Mouse (Mus musculus): Measurements from ENCODE around the gene Eif2ak3. TPM values are rescaled to one million over a fixed set of nuclear protein-coding genes. Genes with fewer than 3 reads are reported as not detected.
A peak's percentile ranks its signal among the peaks of the same experiment; 100 is the strongest.

The Eif2ak3 gene
- polyA plus RNA-seq, 1 experiment from 2014 or later, result 9.6 TPM

DNA sequence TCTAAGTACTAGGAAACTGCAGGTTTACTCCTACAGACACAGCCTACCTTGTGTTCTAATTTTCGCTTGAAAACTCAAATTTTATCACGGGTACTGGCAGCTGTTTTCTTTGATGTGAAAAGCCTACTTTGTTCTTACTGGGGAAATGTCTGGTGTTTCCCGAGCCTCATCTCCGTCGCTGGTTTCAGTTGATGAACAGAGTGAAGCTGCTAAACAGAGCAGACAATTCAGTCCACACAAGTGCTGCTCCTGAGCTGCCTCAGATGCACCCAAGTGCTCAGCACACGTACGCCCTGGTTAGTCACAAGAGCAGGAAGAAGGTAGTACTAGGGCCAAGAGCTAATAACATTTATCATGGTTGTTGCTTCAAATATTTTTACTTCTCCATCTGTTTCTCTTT, 18.4 kb downstream of the Eif2ak3 start:
- TF ChIP-seq CTCF (IDR thresholded peaks at IDR 0.05; ENCODE audit: low read depth), result no peak
- Histone ChIP-seq H3K9me3 (ENCODE audit: control insufficient read depth) (no peaks in the 10 kb centered on the region), H3K36me3 (ENCODE audit: control insufficient read depth, insufficient read depth) (peaks cover 22% of the 10 kb centered on the region), H3K4me1 (replicated peaks; ENCODE audit: control insufficient read depth, insufficient read depth, low read length) (no peaks in the 10 kb centered on the region), H3K27me3 (replicated peaks; ENCODE audit: control insufficient read depth, insufficient read depth, low read length) (no peaks in the 10 kb centered on the region), H3K4me2 (replicated peaks; ENCODE audit: low read depth) (no peak overlapping the region), H3K27ac (ENCODE audit: low read depth, low read length) (no peak overlapping the region), H3K9ac (ENCODE audit: low read depth, low read length) (no peak overlapping the region), H3K4me3 (ENCODE audit: low read depth, low read length) (no peak overlapping the region)
- no peak for ATAC-seq
- 87% methylated on average over 7 of the region's 7 CpGs for WGBS

- peaks cover 13% of the 10 kb centered on the region for H3K36me3 ChIP-seq (ENCODE audit: control insufficient read depth, insufficient read depth)
- no peaks in the 10 kb centered on the region for H3K9me3 ChIP-seq (ENCODE audit: control insufficient read depth)
- TF ChIP-seq CTCF (IDR thresholded peaks at IDR 0.05; ENCODE audit: low read depth), result no peak
- 88% methylated on average over 6 of the region's 6 CpGs for WGBS
- no peak overlapping the region for H3K4me2 ChIP-seq (replicated peaks; ENCODE audit: low read depth)
- no peak overlapping the region for H3K4me3 ChIP-seq (ENCODE audit: low read depth, low read length)
- H3K27me3 ChIP-seq (replicated peaks; ENCODE audit: control insufficient read depth, insufficient read depth, low read length), result no peaks in the 10 kb centered on the region
- no peak for ATAC-seq
- H3K9ac ChIP-seq (ENCODE audit: low read depth, low read length), result no peak overlapping the region
- no peak overlapping the region for H3K27ac ChIP-seq (ENCODE audit: low read depth, low read length)
- no peaks in the 10 kb centered on the region for H3K4me1 ChIP-seq (replicated peaks; ENCODE audit: control insufficient read depth, insufficient read depth, low read length)
These were observed 20.0 kb downstream of the Eif2ak3 start for GRCm38 (mm10) chr6:70864285-70864684.

GRCm38 (mm10) chr6:70866761-70867160, 22.4 kb downstream of the Eif2ak3 start:
- TF ChIP-seq CTCF (IDR thresholded peaks at IDR 0.05; ENCODE audit: low read depth), result no peak
- Histone ChIP-seq H3K27ac (ENCODE audit: low read depth, low read length) (no peak overlapping the region), H3K27me3 (replicated peaks; ENCODE audit: control insufficient read depth, insufficient read depth, low read length) (no peaks in the 10 kb centered on the region), H3K4me3 (ENCODE audit: low read depth, low read length) (no peak overlapping the region), H3K9ac (ENCODE audit: low read depth, low read length) (no peak overlapping the region), H3K4me2 (replicated peaks; ENCODE audit: low read depth) (no peak overlapping the region), H3K4me1 (replicated peaks; ENCODE audit: control insufficient read depth, insufficient read depth, low read length) (no peaks in the 10 kb centered on the region), H3K36me3 (ENCODE audit: control insufficient read depth, insufficient read depth) (no peaks in the 10 kb centered on the region), H3K9me3 (ENCODE audit: control insufficient read depth) (no peaks in the 10 kb centered on the region)
- no peak for ATAC-seq
- WGBS, result 77% methylated on average over 5 of the region's 5 CpGs

GRCm38 (mm10) chr6:70867297-70867696, 23.0 kb downstream of the Eif2ak3 start:
- H3K4me3 ChIP-seq (ENCODE audit: low read depth, low read length), result no peak overlapping the region
- no peak overlapping the region for H3K4me2 ChIP-seq (replicated peaks; ENCODE audit: low read depth)
- no peaks in the 10 kb centered on the region for H3K27me3 ChIP-seq (replicated peaks; ENCODE audit: control insufficient read depth, insufficient read depth, low read length)
- ATAC-seq, result no peak
- H3K4me1 ChIP-seq (replicated peaks; ENCODE audit: control insufficient read depth, insufficient read depth, low read length), result no peaks in the 10 kb centered on the region
- no peaks in the 10 kb centered on the region for H3K9me3 ChIP-seq (ENCODE audit: control insufficient read depth)
- no peaks in the 10 kb centered on the region for H3K36me3 ChIP-seq (ENCODE audit: control insufficient read depth, insufficient read depth)
- TF ChIP-seq CTCF (IDR thresholded peaks at IDR 0.05; ENCODE audit: low read depth), result no peak
- H3K9ac ChIP-seq (ENCODE audit: low read depth, low read length), result no peak overlapping the region
- H3K27ac ChIP-seq (ENCODE audit: low read depth, low read length), result no peak overlapping the region
- WGBS, result 94% methylated on average over 9 of the region's 9 CpGs

GRCm38 (mm10) chr6:70871511-70871980, 27.2 kb downstream of the Eif2ak3 start:
- Histone ChIP-seq H3K9me3 (ENCODE audit: control insufficient read depth) (no peaks in the 10 kb centered on the region), H3K9ac (ENCODE audit: low read depth, low read length) (no peak overlapping the region), H3K27ac (ENCODE audit: low read depth, low read length) (no peak overlapping the region), H3K4me1 (replicated peaks; ENCODE audit: control insufficient read depth, insufficient read depth, low read length) (no peaks in the 10 kb centered on the region; the same call in 1 of the 2 replicates), H3K27me3 (replicated peaks; ENCODE audit: control insufficient read depth, insufficient read depth, low read length) (no peaks in the 10 kb centered on the region), H3K4me2 (replicated peaks; ENCODE audit: low read depth) (peak overlapping the region; percentile 31), H3K36me3 (ENCODE audit: control insufficient read depth, insufficient read depth) (0 out of 2 replicates have a peak, but pooled peaks cover under 1% of the 10 kb centered on the region), H3K4me3 (ENCODE audit: low read depth, low read length) (no peak overlapping the region)
- TF ChIP-seq CTCF (IDR thresholded peaks at IDR 0.05; ENCODE audit: low read depth), result no peak
- no peak for ATAC-seq
- WGBS, result 54% methylated on average over 14 of the region's 14 CpGs

DNA sequence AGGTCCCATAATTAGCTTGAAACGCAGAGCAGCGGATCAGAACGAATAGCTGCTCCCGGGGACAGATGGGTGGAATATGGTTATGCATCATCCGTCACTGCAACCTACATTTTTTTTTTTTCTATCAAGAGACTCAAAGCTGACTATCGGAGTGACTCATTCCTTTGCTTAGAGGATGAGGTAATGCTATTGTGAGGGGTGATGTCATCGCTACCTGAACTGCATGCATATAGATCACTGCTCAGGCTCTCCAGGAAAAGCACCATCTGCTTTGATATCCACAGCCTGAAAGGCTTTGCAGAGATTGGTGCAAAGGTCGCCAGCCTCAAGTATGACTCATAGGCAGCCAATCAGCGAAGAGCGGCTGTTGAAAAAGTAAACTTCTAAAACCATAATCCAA, 27.8 kb downstream of the Eif2ak3 start:
- no peak for TF ChIP-seq CTCF (IDR thresholded peaks at IDR 0.05; ENCODE audit: low read depth)
- no peak overlapping the region for H3K4me3 ChIP-seq (ENCODE audit: low read depth, low read length)
- no peaks in the 10 kb centered on the region for H3K27me3 ChIP-seq (replicated peaks; ENCODE audit: control insufficient read depth, insufficient read depth, low read length)
- peak overlapping the region; percentile 31 for H3K4me2 ChIP-seq (replicated peaks; ENCODE audit: low read depth)
- peak overlapping the region; percentile 73; the same call in 1 of the 2 replicates for H3K27ac ChIP-seq (ENCODE audit: low read depth, low read length)
- no peak overlapping the region for H3K9ac ChIP-seq (ENCODE audit: low read depth, low read length)
- 34% methylated on average over 10 of the region's 10 CpGs for WGBS
- 0 out of 2 replicates have a peak, but pooled peaks cover 4% of the 10 kb centered on the region for H3K36me3 ChIP-seq (ENCODE audit: control insufficient read depth, insufficient read depth)
- H3K4me1 ChIP-seq (replicated peaks; ENCODE audit: control insufficient read depth, insufficient read depth, low read length), result no peaks in the 10 kb centered on the region; the same call in 1 of the 2 replicates
- ATAC-seq, result peak; percentile 100
- H3K9me3 ChIP-seq (ENCODE audit: control insufficient read depth), result no peaks in the 10 kb centered on the region

All from intestine, postnatal 0 days (tissue).